Mouse (Mus musculus) mature B cell (primary cell): Measurements from ENCODE around the gene Zp2.

Experiments
- in situ Hi-C: fragments of 300-500 bp; cut with MboI; formaldehyde crosslinking; loops from 2 replicates; pipeline ENCODE4 v1.14.3; 2019

The Zp2 gene

GRCm38 (mm10) chr7:120145191-120145590, at the start of gene Zp2:
Zp2 (minus strand) TSS chr7:120145291.
- in situ Hi-C loops = no loop called here

- in situ Hi-C loops = no loop called here
Observed at GRCm38 (mm10) chr7:120192816-120193215, 47.7 kb upstream of the Zp2 start.

- in situ Hi-C loops = no loop called here
Observed at GRCm38 (mm10) chr7:120192207-120192606, 47.1 kb upstream of the Zp2 start.

GRCm38 (mm10) chr7:120190150-120190665, 45.1 kb upstream of the Zp2 start:
- in situ Hi-C loops = no loop called here

- in situ Hi-C loops = no loop called here
Observed at GRCm38 (mm10) chr7:120189369-120190149, 44.5 kb upstream of the Zp2 start.

- in situ Hi-C loops = no loop called here
Observed at GRCm38 (mm10) chr7:120188946-120189345, 43.9 kb upstream of the Zp2 start.

- in situ Hi-C loops = no loop called here
Observed at GRCm38 (mm10) chr7:120182891-120183290, 37.8 kb upstream of the Zp2 start.

- in situ Hi-C loops = no loop called here
Observed at GRCm38 (mm10) chr7:120181401-120182230, 36.5 kb upstream of the Zp2 start.

- in situ Hi-C loops = no loop called here
Observed at GRCm38 (mm10) chr7:120180547-120180946, 35.5 kb upstream of the Zp2 start.

GRCm38 (mm10) chr7:120178935-120179334, 33.8 kb upstream of the Zp2 start:
- in situ Hi-C loops = no loop called here

- in situ Hi-C loops = no loop called here
Observed at GRCm38 (mm10) chr7:120177611-120178010, 32.5 kb upstream of the Zp2 start.

- in situ Hi-C loops = no loop called here
Observed at GRCm38 (mm10) chr7:120174723-120175504, 29.8 kb upstream of the Zp2 start.

GRCm38 (mm10) chr7:120173603-120174244, 28.6 kb upstream of the Zp2 start, which contains the start of gene Anks4b:
Anks4b (plus strand) TSS chr7:120173858.
- in situ Hi-C loops = no loop called here

- in situ Hi-C loops = no loop called here
Observed at GRCm38 (mm10) chr7:120172188-120172700, 27.2 kb upstream of the Zp2 start.

- in situ Hi-C loops = no loop called here
Observed at GRCm38 (mm10) chr7:120163581-120164251, 18.6 kb upstream of the Zp2 start.

GRCm38 (mm10) chr7:120158121-120158613, 13.1 kb upstream of the Zp2 start:
- in situ Hi-C loops = no loop called here

- in situ Hi-C loops = no loop called here
Observed at GRCm38 (mm10) chr7:120157575-120158061, 12.5 kb upstream of the Zp2 start.

- in situ Hi-C loops = no loop called here
Observed at GRCm38 (mm10) chr7:120156841-120157409, 11.8 kb upstream of the Zp2 start.

- in situ Hi-C loops = no loop called here
Observed at GRCm38 (mm10) chr7:120150898-120151297, 5.8 kb upstream of the Zp2 start.

- in situ Hi-C loops = no loop called here
Observed at GRCm38 (mm10) chr7:120150257-120150656, 5.2 kb upstream of the Zp2 start.
